Mouse (Mus musculus): Measurements from ENCODE around the gene Olfr5. TPM values are rescaled to one million over a fixed set of nuclear protein-coding genes. Genes with fewer than 3 reads are reported as not detected.

The Olfr5 gene
- polyA plus RNA-seq (2014; fragmentation: Illumina TruSeq; extraction: RNeasy Lipid Tissue Mini Kit (QIAGEN cat#74804); ENCODE audit: low read depth, low replicate concordance) = not detected

GRCm38 (mm10) chr7:6486841-6487240 is at the start of gene Olfr5:
Gene Olfr5, minus strand, starts transcription at chr7:6486941.

GRCm38 (mm10) chr7:6522850-6523249 is 36.1 kb upstream of the Olfr5 start, which contains the start of gene Olfr1349:
Gene Olfr1349, minus strand, starts transcription at chr7:6522950.

GRCm38 (mm10) chr7:6508648-6509047 is 21.9 kb upstream of the Olfr5 start, which contains the start of gene Olfr1348:
Gene Olfr1348, minus strand, starts transcription at chr7:6508748.

GRCm38 (mm10) chr7:6499655-6500054 is 12.9 kb upstream of the Olfr5 start, which contains the start of gene Olfr1347:
Gene Olfr1347, minus strand, starts transcription at chr7:6499755.

GRCm38 (mm10) chr7:6466951-6467350 is 19.8 kb downstream of the Olfr5 start, which contains the start of gene Olfr1346:
Gene Olfr1346, plus strand, starts transcription at chr7:6467101.

GRCm38 (mm10) chr7:6455868-6456267 is 30.9 kb downstream of the Olfr5 start, which contains the start of gene Olfr1336:
Gene Olfr1336, plus strand, starts transcription at chr7:6456168.

GRCm38 (mm10) chr7:6438388-6438787 is 48.4 kb downstream of the Olfr5 start, which contains the start of gene Olfr1344:
Gene Olfr1344, plus strand, starts transcription at chr7:6438688.

Other genes starting within 250 kb of the Olfr5 start
- not detected for gene Epp13, start 234.2 kb downstream of the Olfr5 start, polyA plus RNA-seq (2014; fragmentation: Illumina TruSeq; extraction: RNeasy Lipid Tissue Mini Kit (QIAGEN cat#74804); ENCODE audit: low read depth, low replicate concordance)
- 2.7 TPM for gene Zfp667, start 200.4 kb downstream of the Olfr5 start, polyA plus RNA-seq (2014; fragmentation: Illumina TruSeq; extraction: RNeasy Lipid Tissue Mini Kit (QIAGEN cat#74804); ENCODE audit: low read depth, low replicate concordance)
- 0.58 TPM for gene Zfp583, start 155.7 kb downstream of the Olfr5 start, polyA plus RNA-seq (2014; fragmentation: Illumina TruSeq; extraction: RNeasy Lipid Tissue Mini Kit (QIAGEN cat#74804); ENCODE audit: low read depth, low replicate concordance)
- not detected for gene Gm3854, start 143.2 kb downstream of the Olfr5 start, polyA plus RNA-seq (2014; fragmentation: Illumina TruSeq; extraction: RNeasy Lipid Tissue Mini Kit (QIAGEN cat#74804); ENCODE audit: low read depth, low replicate concordance)
- 2.0 TPM for gene Zfp78, start 123.7 kb downstream of the Olfr5 start, polyA plus RNA-seq (2014; fragmentation: Illumina TruSeq; extraction: RNeasy Lipid Tissue Mini Kit (QIAGEN cat#74804); ENCODE audit: low read depth, low replicate concordance)
- 1.4 TPM for gene Zfp28, start 103.6 kb downstream of the Olfr5 start, polyA plus RNA-seq (2014; fragmentation: Illumina TruSeq; extraction: RNeasy Lipid Tissue Mini Kit (QIAGEN cat#74804); ENCODE audit: low read depth, low replicate concordance)
- gene Smim17, start 88.2 kb downstream of the Olfr5 start, polyA plus RNA-seq (2014; fragmentation: Illumina TruSeq; extraction: RNeasy Lipid Tissue Mini Kit (QIAGEN cat#74804); ENCODE audit: low read depth, low replicate concordance) = not detected
- gene Gm20715, start 76.7 kb downstream of the Olfr5 start, polyA plus RNA-seq (2014; fragmentation: Illumina TruSeq; extraction: RNeasy Lipid Tissue Mini Kit (QIAGEN cat#74804); ENCODE audit: low read depth, low replicate concordance) = not detected
- not detected for gene Olfr1344, start 48.3 kb downstream of the Olfr5 start, polyA plus RNA-seq (2014; fragmentation: Illumina TruSeq; extraction: RNeasy Lipid Tissue Mini Kit (QIAGEN cat#74804); ENCODE audit: low read depth, low replicate concordance)
- not detected for gene Olfr1336, start 30.8 kb downstream of the Olfr5 start, polyA plus RNA-seq (2014; fragmentation: Illumina TruSeq; extraction: RNeasy Lipid Tissue Mini Kit (QIAGEN cat#74804); ENCODE audit: low read depth, low replicate concordance)
- not detected for gene Olfr1346, start 19.8 kb downstream of the Olfr5 start, polyA plus RNA-seq (2014; fragmentation: Illumina TruSeq; extraction: RNeasy Lipid Tissue Mini Kit (QIAGEN cat#74804); ENCODE audit: low read depth, low replicate concordance)
- not detected for gene Olfr1347, start 12.8 kb upstream of the Olfr5 start, polyA plus RNA-seq (2014; fragmentation: Illumina TruSeq; extraction: RNeasy Lipid Tissue Mini Kit (QIAGEN cat#74804); ENCODE audit: low read depth, low replicate concordance)
- not detected for gene Olfr1348, start 21.8 kb upstream of the Olfr5 start, polyA plus RNA-seq (2014; fragmentation: Illumina TruSeq; extraction: RNeasy Lipid Tissue Mini Kit (QIAGEN cat#74804); ENCODE audit: low read depth, low replicate concordance)
- not detected for gene Olfr1349, start 36.0 kb upstream of the Olfr5 start, polyA plus RNA-seq (2014; fragmentation: Illumina TruSeq; extraction: RNeasy Lipid Tissue Mini Kit (QIAGEN cat#74804); ENCODE audit: low read depth, low replicate concordance)
- gene Olfr1350, start 77.9 kb upstream of the Olfr5 start, polyA plus RNA-seq (2014; fragmentation: Illumina TruSeq; extraction: RNeasy Lipid Tissue Mini Kit (QIAGEN cat#74804); ENCODE audit: low read depth, low replicate concordance) = not detected
- gene Zim1, start 209.5 kb upstream of the Olfr5 start, polyA plus RNA-seq (2014; fragmentation: Illumina TruSeq; extraction: RNeasy Lipid Tissue Mini Kit (QIAGEN cat#74804); ENCODE audit: low read depth, low replicate concordance) = 0.08 TPM
- gene Peg3, start 243.5 kb upstream of the Olfr5 start, polyA plus RNA-seq (2014; fragmentation: Illumina TruSeq; extraction: RNeasy Lipid Tissue Mini Kit (QIAGEN cat#74804); ENCODE audit: low read depth, low replicate concordance) = 7.1 TPM
- gene Usp29, start 243.6 kb upstream of the Olfr5 start, polyA plus RNA-seq (2014; fragmentation: Illumina TruSeq; extraction: RNeasy Lipid Tissue Mini Kit (QIAGEN cat#74804); ENCODE audit: low read depth, low replicate concordance) = not detected